Mouse (Mus musculus): ENCODE data around the gene Kat5. TPM values are rescaled to one million over a fixed set of nuclear protein-coding genes. Genes with fewer than 3 reads are reported as not detected.

The Kat5 gene
- 19.0 and 40.4 TPM in 2 replicates for polyA plus RNA-seq (2012; rRNA removed)

DNA sequence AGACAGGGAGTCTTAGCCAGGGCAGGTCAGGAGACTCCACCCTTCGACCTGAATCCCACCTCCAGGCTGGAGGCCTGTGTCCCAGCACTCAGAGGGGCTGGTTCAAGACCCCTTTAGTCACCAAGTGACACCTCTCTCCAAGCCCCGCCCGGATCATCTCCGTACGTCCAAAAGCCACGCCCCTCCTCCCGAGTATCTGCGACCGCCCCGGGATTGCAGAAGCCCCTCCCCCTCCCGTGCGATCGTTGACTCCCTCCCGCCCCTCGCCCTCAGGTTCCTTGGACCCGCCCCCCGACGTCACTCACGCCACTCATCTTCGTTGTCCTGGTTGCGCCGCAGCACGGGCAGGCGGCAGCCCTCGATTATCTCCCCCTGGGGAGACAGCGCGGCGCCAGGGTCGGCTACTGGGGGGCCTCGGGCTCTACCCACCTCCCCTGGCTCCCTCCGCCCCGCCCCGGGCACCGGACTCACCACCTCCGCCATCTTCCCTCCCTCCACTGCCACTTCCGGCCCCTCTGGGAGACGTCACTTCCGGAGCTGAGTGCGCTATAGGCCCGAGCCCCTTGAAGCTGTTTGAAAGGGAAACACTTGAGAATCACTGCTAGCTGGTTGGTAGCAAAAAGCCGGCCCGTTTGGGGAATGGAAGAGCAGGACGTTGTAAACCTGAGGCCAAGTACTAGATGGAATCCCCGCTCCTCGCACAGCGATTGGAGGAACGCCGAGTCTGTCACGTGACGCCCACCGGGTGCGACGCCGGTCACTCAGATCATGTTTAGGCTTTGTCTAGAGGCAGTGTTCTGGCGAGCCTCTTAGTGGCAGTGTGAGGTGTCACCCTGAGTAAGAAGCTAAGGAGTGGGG lies at the start of gene Kat5:
Kat5 (minus strand) TSS at position 691 of the 858 bp plus-strand sequence.
- Histone ChIP-seq H3K36me3 (ENCODE audit: control insufficient read depth, insufficient read depth, low read length) (peaks cover 35% of the 10 kb centered on the region), H3K4me1 (ENCODE audit: control insufficient read depth, insufficient read depth, insufficient read length, low read length) (no peaks in the 10 kb centered on the region; the same call in 1 of the 2 replicates), H3K27me3 (ENCODE audit: control insufficient read depth, insufficient read depth, low read length) (no peaks in the 10 kb centered on the region), H3K27ac (ENCODE audit: insufficient read depth, low read depth, low read length) (peak within 1 kb of the TSS; percentile 88), H3K4me3 (ENCODE audit: low read depth, low read length) (peak within 1 kb of the TSS; percentile 84)
- WGBS, result 1% methylated on average over 55 of the region's 55 CpGs
- peak; percentile 76 for TF ChIP-seq POLR2A (IDR thresholded peaks at IDR 0.05; ENCODE audit: low read depth, low read length)
- TF ChIP-seq CTCF (IDR thresholded peaks at IDR 0.05; ENCODE audit: extremely low read depth, insufficient read length, insufficient replicate concordance, low read depth, low read length), result no peak; the same call in 1 of the 2 replicates

DNA sequence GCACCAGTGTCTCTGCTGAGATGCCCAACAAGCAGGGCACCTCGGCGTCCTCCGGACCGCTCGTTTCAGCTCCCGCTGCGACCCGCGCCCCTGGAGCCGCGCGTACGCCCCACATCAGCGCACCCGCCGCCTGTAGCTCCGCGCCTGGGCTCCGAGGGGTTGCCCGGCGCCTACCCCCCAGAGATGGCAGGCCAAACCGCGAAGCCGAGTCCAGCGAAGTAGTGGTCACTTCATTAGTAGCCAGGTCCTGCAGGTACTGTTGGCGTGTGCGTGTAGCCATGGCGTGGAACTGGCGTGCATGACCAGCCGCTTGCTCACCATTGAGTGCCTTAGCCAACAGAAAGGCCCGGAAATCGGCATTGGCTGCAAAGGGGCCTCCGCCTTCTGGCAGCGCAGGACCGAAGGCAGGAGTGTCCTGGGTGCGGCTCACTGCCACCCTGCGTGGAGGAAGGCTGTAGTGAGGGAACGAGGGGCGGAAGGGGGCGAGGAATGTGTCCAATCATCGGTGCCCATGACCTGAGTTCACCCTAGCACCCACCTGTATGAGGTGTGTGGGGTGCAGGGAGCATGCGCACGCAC lies 44.8 kb upstream of the Kat5 start:
- no peaks in the 10 kb centered on the region for H3K27me3 ChIP-seq (ENCODE audit: control insufficient read depth, insufficient read depth, low read length)
- no peak for TF ChIP-seq POLR2A (IDR thresholded peaks at IDR 0.05; ENCODE audit: low read depth, low read length)
- no peak for TF ChIP-seq CTCF (IDR thresholded peaks at IDR 0.05; ENCODE audit: extremely low read depth, insufficient read length, insufficient replicate concordance, low read depth, low read length)
- H3K36me3 ChIP-seq (ENCODE audit: control insufficient read depth, insufficient read depth, low read length), result peaks cover 4% of the 10 kb centered on the region; the same call in 1 of the 2 replicates
- 25% methylated on average over 43 of the region's 43 CpGs for WGBS
- H3K4me1 ChIP-seq (ENCODE audit: control insufficient read depth, insufficient read depth, insufficient read length, low read length), result peaks cover 11% of the 10 kb centered on the region
- peak overlapping the region; percentile 56 for H3K4me3 ChIP-seq (ENCODE audit: low read depth, low read length)
- H3K27ac ChIP-seq (ENCODE audit: insufficient read depth, low read depth, low read length), result no peak overlapping the region

DNA sequence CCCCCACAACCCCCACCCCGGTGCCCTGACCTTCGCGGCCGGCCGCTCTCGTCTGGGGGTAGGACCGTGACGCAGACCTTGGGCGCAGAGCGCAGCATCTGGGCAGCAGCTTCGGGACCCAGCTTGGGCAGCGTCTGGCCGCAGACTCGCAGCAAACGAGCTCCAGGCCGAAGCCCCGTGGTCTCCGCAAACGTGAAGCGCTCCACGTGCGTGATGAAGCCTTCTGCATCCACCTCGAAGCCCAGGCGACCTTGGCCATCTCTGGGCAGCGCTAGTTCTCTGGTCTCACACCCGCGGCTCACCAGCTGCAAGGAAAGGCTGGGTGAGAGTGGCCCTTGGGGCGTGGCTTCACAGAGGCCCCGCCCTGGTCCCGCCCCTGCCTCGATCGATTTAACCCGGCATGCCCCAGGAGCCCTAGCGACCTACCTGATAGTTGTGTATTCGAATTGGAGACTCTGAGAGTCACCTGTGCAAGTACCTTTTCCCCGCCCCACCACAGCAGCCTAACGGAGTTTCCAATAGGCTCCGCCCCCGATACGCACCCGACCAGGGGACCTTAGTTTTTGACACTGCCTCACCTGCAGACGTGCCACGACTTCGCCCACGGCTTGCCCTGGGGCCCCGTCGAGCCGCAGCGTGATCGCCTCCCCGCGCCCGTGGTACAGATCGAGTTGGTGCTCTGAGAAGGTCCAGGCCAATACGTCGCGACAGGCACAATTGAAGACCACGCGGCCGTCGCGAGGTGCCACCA lies 44.1 kb upstream of the Kat5 start:
- Histone ChIP-seq H3K36me3 (ENCODE audit: control insufficient read depth, insufficient read depth, low read length) (peaks cover 2% of the 10 kb centered on the region; the same call in 1 of the 2 replicates), H3K27ac (ENCODE audit: insufficient read depth, low read depth, low read length) (no peak overlapping the region), H3K4me3 (ENCODE audit: low read depth, low read length) (peak overlapping the region; percentile 56), H3K27me3 (ENCODE audit: control insufficient read depth, insufficient read depth, low read length) (no peaks in the 10 kb centered on the region), H3K4me1 (ENCODE audit: control insufficient read depth, insufficient read depth, insufficient read length, low read length) (peaks cover 11% of the 10 kb centered on the region)
- 29% methylated on average over 62 of the region's 62 CpGs for WGBS
- TF ChIP-seq POLR2A (IDR thresholded peaks at IDR 0.05; ENCODE audit: low read depth, low read length) (no peak), CTCF (IDR thresholded peaks at IDR 0.05; ENCODE audit: extremely low read depth, insufficient read length, insufficient replicate concordance, low read depth, low read length) (no peak)

DNA sequence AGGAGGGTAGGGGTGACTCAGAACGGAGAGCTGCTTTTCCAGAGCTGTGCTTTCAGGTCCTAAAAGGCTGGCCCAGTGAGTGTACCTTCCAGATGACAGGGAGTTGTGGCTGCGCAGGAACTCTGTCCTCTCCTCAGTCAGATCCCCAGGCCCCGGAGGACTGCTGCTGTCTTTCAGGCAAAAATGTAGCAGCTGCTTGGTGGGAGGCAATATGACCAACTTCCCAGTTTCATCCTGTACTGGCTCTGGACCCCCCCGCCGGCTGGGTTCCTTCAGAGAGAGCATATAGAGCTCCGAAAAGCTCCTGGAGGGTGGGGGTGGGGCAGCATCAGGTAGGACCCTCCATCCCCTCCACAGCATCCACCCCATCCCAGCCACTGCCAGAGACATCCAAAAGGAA lies 42.5 kb upstream of the Kat5 start:
- Histone ChIP-seq H3K27ac (ENCODE audit: insufficient read depth, low read depth, low read length) (no peak overlapping the region), H3K36me3 (ENCODE audit: control insufficient read depth, insufficient read depth, low read length) (peaks cover 2% of the 10 kb centered on the region), H3K4me3 (ENCODE audit: low read depth, low read length) (no peak overlapping the region), H3K4me1 (ENCODE audit: control insufficient read depth, insufficient read depth, insufficient read length, low read length) (peaks cover 19% of the 10 kb centered on the region), H3K27me3 (ENCODE audit: control insufficient read depth, insufficient read depth, low read length) (no peaks in the 10 kb centered on the region)
- TF ChIP-seq CTCF (IDR thresholded peaks at IDR 0.05; ENCODE audit: extremely low read depth, insufficient read length, insufficient replicate concordance, low read depth, low read length) (no peak), POLR2A (IDR thresholded peaks at IDR 0.05; ENCODE audit: low read depth, low read length) (no peak)
- WGBS, result 89% methylated on average over 6 of the region's 6 CpGs

DNA sequence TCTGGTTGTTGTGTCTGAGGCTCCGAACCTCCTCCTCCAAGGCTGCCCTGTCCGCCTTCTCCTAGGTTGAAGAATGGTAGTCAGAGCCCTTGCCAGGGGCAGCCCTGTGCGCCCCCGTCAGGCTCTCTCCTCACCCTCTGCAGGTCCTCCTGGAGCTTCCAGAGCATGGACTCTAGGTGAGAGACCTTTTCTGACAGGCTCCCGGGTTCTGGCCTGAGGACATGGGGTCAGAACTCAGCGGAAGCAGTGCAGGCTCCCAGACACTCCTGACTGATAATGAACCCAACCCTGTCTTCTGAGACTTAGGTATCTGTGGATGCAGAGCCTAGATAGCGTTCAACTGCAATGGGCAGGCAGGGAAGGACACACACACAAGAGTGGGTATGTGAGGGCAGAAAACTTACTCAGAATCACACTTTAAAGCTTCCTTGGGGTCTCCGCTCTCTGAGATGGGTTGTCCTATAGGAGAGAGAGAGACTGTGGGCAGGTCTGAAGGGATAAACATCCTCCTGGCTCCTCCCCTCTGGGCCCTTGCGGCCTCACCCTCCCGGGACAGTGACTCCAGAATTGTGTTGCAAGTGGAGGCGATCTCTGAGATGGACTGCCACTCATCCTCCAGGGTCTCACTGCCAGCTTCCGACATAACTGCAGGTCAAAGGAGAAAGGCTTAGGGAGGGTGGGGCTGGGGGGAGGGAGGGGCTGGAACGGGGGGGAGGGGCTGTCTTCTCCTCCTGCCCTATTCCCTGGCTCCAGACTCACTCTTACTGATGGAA lies 41.7 kb upstream of the Kat5 start:
- peaks cover 11% of the 10 kb centered on the region for H3K36me3 ChIP-seq (ENCODE audit: control insufficient read depth, insufficient read depth, low read length)
- no peaks in the 10 kb centered on the region for H3K27me3 ChIP-seq (ENCODE audit: control insufficient read depth, insufficient read depth, low read length)
- TF ChIP-seq POLR2A (IDR thresholded peaks at IDR 0.05; ENCODE audit: low read depth, low read length) (no peak), CTCF (IDR thresholded peaks at IDR 0.05; ENCODE audit: extremely low read depth, insufficient read length, insufficient replicate concordance, low read depth, low read length) (no peak)
- 81% methylated on average over 13 of the region's 13 CpGs for WGBS
- H3K4me3 ChIP-seq (ENCODE audit: low read depth, low read length), result no peak overlapping the region
- no peak overlapping the region for H3K27ac ChIP-seq (ENCODE audit: insufficient read depth, low read depth, low read length)
- H3K4me1 ChIP-seq (ENCODE audit: control insufficient read depth, insufficient read depth, insufficient read length, low read length), result peaks cover 19% of the 10 kb centered on the region

DNA sequence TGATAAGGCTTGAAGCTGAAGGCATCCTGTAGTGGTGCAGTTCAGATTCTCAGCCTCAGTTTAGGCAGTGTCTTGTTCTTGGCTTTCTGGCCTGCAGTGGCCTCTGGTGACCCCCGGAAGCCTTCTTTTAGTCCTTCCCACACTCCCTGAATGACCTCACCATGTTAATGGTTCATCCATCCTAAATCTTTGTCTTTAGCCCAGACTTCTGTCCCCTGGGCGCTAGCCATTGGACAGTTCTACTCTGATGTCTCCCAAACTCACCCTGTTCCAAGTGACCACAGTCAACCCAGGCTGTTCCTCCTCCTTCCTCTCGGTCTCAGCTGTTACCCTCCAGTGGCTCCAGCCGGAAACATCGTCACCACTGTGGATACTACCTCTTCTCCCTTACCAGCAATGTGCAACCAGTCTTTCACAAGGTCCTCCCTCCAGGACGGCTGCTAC lies 39.3 kb upstream of the Kat5 start:
- H3K36me3 ChIP-seq (ENCODE audit: control insufficient read depth, insufficient read depth, low read length), result peaks cover 32% of the 10 kb centered on the region
- H3K27me3 ChIP-seq (ENCODE audit: control insufficient read depth, insufficient read depth, low read length), result no peaks in the 10 kb centered on the region
- WGBS, result 55% methylated on average over 6 of the region's 6 CpGs
- peaks cover 11% of the 10 kb centered on the region for H3K4me1 ChIP-seq (ENCODE audit: control insufficient read depth, insufficient read depth, insufficient read length, low read length)
- peak overlapping the region; percentile 35 for H3K4me3 ChIP-seq (ENCODE audit: low read depth, low read length)
- no peak for TF ChIP-seq POLR2A (IDR thresholded peaks at IDR 0.05; ENCODE audit: low read depth, low read length)
- TF ChIP-seq CTCF (IDR thresholded peaks at IDR 0.05; ENCODE audit: extremely low read depth, insufficient read length, insufficient replicate concordance, low read depth, low read length), result no peak
- peak overlapping the region; percentile 36; the same call in 1 of the 2 replicates for H3K27ac ChIP-seq (ENCODE audit: insufficient read depth, low read depth, low read length)

All from small intestine, adult 2 months (tissue).